Mouse (Mus musculus): ENCODE data around the gene Ush2a. TPM values are rescaled to one million over a fixed set of nuclear protein-coding genes. Genes with fewer than 3 reads are reported as not detected.

Gene Ush2a
- polyA plus RNA-seq, 1 experiment, result 0.19 TPM

GRCm38 (mm10) chr1:188363548-188363947 is 101.7 kb downstream of the Ush2a start:
- Histone ChIP-seq H3K27ac (ENCODE audit: insufficient read depth, low read length) (no peak overlapping the region), H3K4me1 (ENCODE audit: control insufficient read depth, insufficient read depth, low read length) (no peaks in the 10 kb centered on the region), H3K4me3 (ENCODE audit: insufficient read depth, low read length) (no peak overlapping the region)
- TF ChIP-seq CTCF (IDR thresholded peaks at IDR 0.05; ENCODE audit: extremely low read depth, insufficient read depth, low read length), result no peak

DNA sequence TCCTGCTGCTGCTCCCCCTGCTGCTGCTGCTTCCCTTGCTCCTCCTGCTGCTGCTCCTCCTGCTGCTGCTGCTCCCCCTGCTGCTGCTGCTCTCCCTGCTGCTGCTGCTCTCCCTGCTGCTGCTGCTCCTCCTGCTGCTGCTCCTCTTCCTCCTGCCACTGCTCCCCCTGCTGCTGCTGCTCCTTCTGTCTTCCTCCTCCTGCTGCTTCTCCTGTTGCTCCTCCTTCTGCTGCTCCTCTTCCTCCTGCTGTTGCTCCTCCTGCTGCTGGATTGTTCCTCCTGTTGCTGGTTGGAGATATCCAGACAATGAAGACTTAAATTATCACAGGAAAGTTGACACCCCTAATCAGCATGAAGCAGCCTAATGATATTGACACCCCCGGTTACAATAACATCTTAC is 123.4 kb downstream of the Ush2a start:
- no peak overlapping the region for H3K4me3 ChIP-seq (ENCODE audit: insufficient read depth, low read length)
- no peak overlapping the region for H3K27ac ChIP-seq (ENCODE audit: insufficient read depth, low read length)
- H3K4me1 ChIP-seq (ENCODE audit: control insufficient read depth, insufficient read depth, low read length), result no peaks in the 10 kb centered on the region
- TF ChIP-seq CTCF (IDR thresholded peaks at IDR 0.05; ENCODE audit: extremely low read depth, insufficient read depth, low read length) (no peak), POLR2A (IDR thresholded peaks at IDR 0.05; ENCODE audit: extremely low read depth, insufficient read depth, low read length) (no peak)

- no peak for TF ChIP-seq CTCF (IDR thresholded peaks at IDR 0.05; ENCODE audit: extremely low read depth, insufficient read depth, low read length)
- TF ChIP-seq POLR2A (IDR thresholded peaks at IDR 0.05; ENCODE audit: extremely low read depth, insufficient read depth, low read length), result no peak
- Histone ChIP-seq H3K27ac (ENCODE audit: insufficient read depth, low read length) (no peak overlapping the region), H3K4me3 (ENCODE audit: insufficient read depth, low read length) (no peak overlapping the region), H3K4me1 (ENCODE audit: control insufficient read depth, insufficient read depth, low read length) (no peaks in the 10 kb centered on the region)
These were observed 124.0 kb downstream of the Ush2a start for GRCm38 (mm10) chr1:188385733-188386261.

- TF ChIP-seq POLR2A (IDR thresholded peaks at IDR 0.05; ENCODE audit: extremely low read depth, insufficient read depth, low read length) (no peak), CTCF (IDR thresholded peaks at IDR 0.05; ENCODE audit: extremely low read depth, insufficient read depth, low read length) (no peak)
These were observed 125.5 kb downstream of the Ush2a start for GRCm38 (mm10) chr1:188387321-188387720.

GRCm38 (mm10) chr1:188387820-188388471 is 126.1 kb downstream of the Ush2a start:
- TF ChIP-seq POLR2A (IDR thresholded peaks at IDR 0.05; ENCODE audit: extremely low read depth, insufficient read depth, low read length) (no peak), CTCF (IDR thresholded peaks at IDR 0.05; ENCODE audit: extremely low read depth, insufficient read depth, low read length) (no peak)

More at GRCm38 (mm10) chr1:188387321-188387720, 125.5 kb downstream of the Ush2a start:
- H3K4me1 ChIP-seq (ENCODE audit: control insufficient read depth, insufficient read depth, low read length), result no peaks in the 10 kb centered on the region
- no peak overlapping the region for H3K27ac ChIP-seq (ENCODE audit: insufficient read depth, low read length)
- no peak overlapping the region for H3K4me3 ChIP-seq (ENCODE audit: insufficient read depth, low read length)

GRCm38 (mm10) chr1:188390080-188390479 is 128.3 kb downstream of the Ush2a start:
- TF ChIP-seq CTCF (IDR thresholded peaks at IDR 0.05; ENCODE audit: extremely low read depth, insufficient read depth, low read length) (no peak), POLR2A (IDR thresholded peaks at IDR 0.05; ENCODE audit: extremely low read depth, insufficient read depth, low read length) (no peak)
- Histone ChIP-seq H3K4me3 (ENCODE audit: insufficient read depth, low read length) (no peak overlapping the region), H3K27ac (ENCODE audit: insufficient read depth, low read length) (no peak overlapping the region), H3K4me1 (ENCODE audit: control insufficient read depth, insufficient read depth, low read length) (no peaks in the 10 kb centered on the region)

More at GRCm38 (mm10) chr1:188387820-188388471, 126.1 kb downstream of the Ush2a start:
- Histone ChIP-seq H3K4me1 (ENCODE audit: control insufficient read depth, insufficient read depth, low read length) (no peaks in the 10 kb centered on the region), H3K4me3 (ENCODE audit: insufficient read depth, low read length) (no peak overlapping the region), H3K27ac (ENCODE audit: insufficient read depth, low read length) (no peak overlapping the region)

DNA sequence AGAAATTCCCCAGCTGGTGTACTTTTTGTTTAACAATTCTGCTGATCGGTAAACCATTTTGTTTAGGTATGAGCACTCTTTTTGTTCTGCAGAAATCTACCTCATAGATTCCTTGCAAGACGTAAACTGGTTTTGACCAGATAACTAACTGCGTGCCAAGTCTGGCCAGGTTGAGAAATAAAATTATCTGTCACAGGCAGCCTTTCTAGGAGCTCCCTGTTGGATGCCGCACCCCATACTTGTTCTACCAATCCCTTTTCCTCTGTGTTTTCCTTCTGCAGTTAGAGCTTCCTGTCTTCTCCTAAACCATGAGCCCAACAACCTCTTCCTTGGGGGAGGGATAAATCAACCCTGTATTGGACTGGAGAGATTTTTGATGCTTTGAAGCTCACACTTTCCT is 145.4 kb downstream of the Ush2a start:
- Histone ChIP-seq H3K27ac (ENCODE audit: insufficient read depth, low read length) (no peak overlapping the region), H3K4me3 (ENCODE audit: insufficient read depth, low read length) (no peak overlapping the region), H3K4me1 (ENCODE audit: control insufficient read depth, insufficient read depth, low read length) (no peaks in the 10 kb centered on the region)
- TF ChIP-seq POLR2A (IDR thresholded peaks at IDR 0.05; ENCODE audit: extremely low read depth, insufficient read depth, low read length) (no peak), CTCF (IDR thresholded peaks at IDR 0.05; ENCODE audit: extremely low read depth, insufficient read depth, low read length) (no peak)

DNA sequence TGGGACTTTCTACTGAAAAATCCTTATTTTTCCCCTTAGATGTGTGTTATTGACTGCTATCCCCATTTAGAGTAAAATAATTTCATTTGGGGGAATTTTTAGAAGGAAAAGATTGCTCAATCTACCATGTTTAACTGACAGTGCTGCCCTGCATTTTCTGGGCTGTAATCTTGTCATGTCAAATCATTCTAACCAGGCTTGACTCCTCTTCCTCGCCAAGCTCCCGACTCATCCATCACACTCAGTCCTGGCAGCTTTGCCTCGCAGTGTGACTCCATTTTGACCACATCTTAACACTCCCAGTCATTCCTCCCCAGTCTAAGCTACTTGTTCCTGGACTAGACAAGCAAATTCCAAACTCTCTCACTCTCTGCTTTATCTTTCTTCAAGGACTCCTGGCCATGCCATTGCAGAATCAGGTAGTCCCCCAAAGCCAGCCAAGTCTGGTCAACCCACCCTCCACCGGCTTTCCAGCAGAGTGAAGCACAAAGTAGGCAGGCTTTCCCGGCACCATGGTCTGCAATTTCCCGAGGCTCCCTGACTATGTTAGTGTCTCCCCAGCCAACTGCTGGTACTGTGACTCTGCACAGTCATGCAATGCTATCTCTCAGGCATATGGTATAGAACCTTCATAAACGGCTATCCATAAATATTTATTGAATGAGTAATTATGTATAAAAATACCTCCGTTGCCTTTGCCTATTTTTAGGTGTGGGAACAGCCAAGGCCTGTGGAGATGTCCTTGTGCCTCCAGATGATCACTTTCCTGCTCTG is 146.0 kb downstream of the Ush2a start:
- no peaks in the 10 kb centered on the region for H3K4me1 ChIP-seq (ENCODE audit: control insufficient read depth, insufficient read depth, low read length)
- H3K4me3 ChIP-seq (ENCODE audit: insufficient read depth, low read length), result no peak overlapping the region
- TF ChIP-seq CTCF (IDR thresholded peaks at IDR 0.05; ENCODE audit: extremely low read depth, insufficient read depth, low read length) (no peak), POLR2A (IDR thresholded peaks at IDR 0.05; ENCODE audit: extremely low read depth, insufficient read depth, low read length) (no peak)
- H3K27ac ChIP-seq (ENCODE audit: insufficient read depth, low read length), result no peak overlapping the region

DNA sequence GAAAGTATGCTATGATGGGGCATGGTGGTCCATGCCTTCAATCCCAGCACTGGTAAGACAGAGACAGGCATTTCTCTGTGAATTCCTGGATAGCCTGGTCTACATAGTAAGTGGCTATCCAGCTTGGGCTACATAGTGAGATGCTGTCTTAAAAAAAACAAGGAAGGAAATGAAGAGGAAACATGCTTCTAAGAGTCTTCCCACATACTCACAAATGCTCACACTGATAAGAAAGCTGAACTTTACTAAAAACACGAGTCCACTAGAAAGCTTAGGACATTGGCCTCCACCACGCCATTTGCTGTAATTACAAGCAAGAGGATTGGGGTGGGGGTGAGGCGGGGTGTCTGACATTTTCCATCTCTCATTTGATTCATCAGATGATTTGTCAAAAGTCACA is 148.7 kb downstream of the Ush2a start:
- Histone ChIP-seq H3K4me3 (ENCODE audit: insufficient read depth, low read length) (no peak overlapping the region), H3K27ac (ENCODE audit: insufficient read depth, low read length) (no peak overlapping the region), H3K4me1 (ENCODE audit: control insufficient read depth, insufficient read depth, low read length) (no peaks in the 10 kb centered on the region)
- TF ChIP-seq CTCF (IDR thresholded peaks at IDR 0.05; ENCODE audit: extremely low read depth, insufficient read depth, low read length) (no peak), POLR2A (IDR thresholded peaks at IDR 0.05; ENCODE audit: extremely low read depth, insufficient read depth, low read length) (no peak)

DNA sequence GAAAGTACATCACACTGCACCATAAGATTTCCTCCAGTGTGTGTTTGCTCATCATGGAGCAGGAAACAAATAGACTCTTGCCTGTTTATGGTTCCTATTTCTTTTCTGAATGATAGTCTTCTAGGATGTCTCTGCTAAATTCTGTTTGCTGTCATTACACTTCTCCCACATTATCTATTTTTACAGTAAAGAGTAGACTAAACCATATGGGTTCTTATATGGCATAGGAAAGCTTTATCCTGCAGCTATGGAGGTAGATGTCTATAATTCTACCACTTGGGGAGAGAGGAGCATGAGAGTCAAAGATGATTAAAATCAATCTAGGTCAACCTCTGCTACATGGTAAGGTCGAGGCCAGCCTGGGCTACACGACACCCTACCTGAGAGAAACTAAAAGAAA is 158.7 kb downstream of the Ush2a start:
- Histone ChIP-seq H3K27ac (ENCODE audit: insufficient read depth, low read length) (no peak overlapping the region), H3K4me3 (ENCODE audit: insufficient read depth, low read length) (no peak overlapping the region), H3K4me1 (ENCODE audit: control insufficient read depth, insufficient read depth, low read length) (0 out of 2 replicates have a peak, but pooled peaks cover 2% of the 10 kb centered on the region)
- TF ChIP-seq POLR2A (IDR thresholded peaks at IDR 0.05; ENCODE audit: extremely low read depth, insufficient read depth, low read length), result no peak
- no peak for TF ChIP-seq CTCF (IDR thresholded peaks at IDR 0.05; ENCODE audit: extremely low read depth, insufficient read depth, low read length)

Data from cortical plate, adult 2 months (tissue).